Mouse (Mus musculus) frontal cortex, adult (tissue): ENCODE measurements around the gene Rcan3.

Experiments used
- ATAC-seq: cut with Nextera tagmentation; 2 replicates; pipeline ENCODE4 v1.9.2; 2017; ENCODE audit warnings: mild to moderate bottlenecking, moderate library complexity, mixed read lengths; ENCODE audit not compliant: low TSS enrichment

Gene Rcan3

DNA sequence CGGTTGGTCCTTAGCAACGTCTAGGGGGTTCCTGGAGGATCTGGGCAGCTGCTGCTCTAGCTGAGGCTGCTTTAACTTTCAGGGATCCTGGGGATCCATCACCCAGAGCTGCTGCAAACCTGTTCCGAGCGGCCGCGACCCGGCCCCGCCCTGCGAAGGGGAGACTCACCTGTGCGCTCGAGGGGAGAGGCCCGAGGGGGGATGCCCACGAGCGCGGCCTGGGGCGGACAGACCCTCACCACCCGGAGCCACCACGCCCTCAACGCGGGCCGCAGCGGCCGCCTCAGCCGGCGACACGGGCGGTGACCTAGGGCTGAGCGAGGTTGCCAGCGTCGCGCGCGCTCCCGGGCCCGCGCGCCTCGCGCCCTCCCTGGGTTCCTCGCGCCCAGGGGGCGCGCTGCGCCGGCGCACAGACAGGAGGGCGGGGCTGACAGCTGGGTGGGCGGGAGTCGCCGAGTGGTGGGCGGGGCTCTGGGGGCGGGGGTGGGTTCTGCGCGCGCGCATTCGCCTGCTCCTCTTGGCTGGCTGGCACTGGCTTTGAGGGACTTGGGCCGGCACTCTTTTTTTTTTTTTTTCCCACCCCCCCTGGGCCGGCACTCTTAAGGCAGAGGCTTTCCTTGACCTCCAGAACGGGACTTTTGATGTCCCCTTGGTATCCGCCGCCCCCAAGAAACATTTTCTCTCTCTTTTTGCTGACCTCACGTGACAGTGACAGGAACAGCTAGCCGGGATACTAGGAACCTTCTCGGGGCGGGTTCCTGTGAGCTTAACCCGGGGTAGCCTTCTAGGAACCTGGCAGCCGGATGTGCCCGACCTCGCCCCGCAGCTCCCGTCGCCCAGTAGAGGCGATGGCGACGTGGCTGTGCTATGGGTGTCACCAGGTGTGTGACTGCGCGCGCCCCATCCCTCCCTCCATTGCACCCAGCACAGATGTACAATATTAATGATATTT lies at the start of gene Rcan3:
TSS of gene Rcan3 (minus strand) at position 411 of the 952 bp plus-strand sequence.
- ATAC-seq, result peak; percentile 52; the same call in 1 of the 2 replicates

DNA sequence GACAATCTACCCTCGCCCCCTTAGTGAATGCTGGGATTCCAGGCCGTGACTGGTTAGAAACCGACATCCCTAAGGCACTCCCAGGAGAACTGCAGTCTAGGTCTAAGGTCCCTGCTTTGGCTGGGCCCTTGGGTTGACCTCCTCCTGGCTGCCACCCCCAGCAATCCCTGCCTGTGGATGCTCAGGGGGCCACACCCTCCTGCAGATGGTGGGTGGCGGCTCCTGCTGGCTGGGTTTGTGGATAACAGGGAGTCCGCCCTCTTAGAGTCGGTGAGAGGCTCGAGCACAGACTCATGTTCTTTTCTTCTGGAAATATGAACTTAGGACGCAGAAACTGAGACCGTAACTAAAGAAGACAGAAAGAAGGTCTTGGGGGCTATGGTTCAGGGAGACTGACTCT lies 46.7 kb upstream of the Rcan3 start:
- no peak for ATAC-seq

GRCm38 (mm10) chr4:135477851-135478250 lies 44.2 kb upstream of the Rcan3 start:
- ATAC-seq, result no peak

DNA sequence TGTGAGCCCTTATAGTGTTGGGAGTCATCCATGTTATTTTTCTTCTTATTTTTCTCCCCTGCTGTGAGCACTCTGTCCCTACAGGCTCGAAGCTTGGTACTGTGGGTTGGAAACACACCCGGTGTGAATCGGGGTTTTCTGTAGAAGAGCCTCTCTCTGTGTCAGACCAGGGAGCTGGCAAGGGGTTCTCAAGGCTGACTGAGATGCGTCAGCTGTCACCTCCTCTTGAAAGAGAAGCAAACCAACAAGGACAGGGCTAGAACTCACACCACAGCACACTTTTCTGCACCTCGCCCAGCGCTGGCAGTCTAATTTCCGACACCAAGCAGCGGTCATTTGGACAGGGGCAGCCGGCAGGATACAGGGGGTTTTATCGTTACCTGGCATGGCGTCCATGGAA lies 29.8 kb upstream of the Rcan3 start:
- ATAC-seq, result no peak

DNA sequence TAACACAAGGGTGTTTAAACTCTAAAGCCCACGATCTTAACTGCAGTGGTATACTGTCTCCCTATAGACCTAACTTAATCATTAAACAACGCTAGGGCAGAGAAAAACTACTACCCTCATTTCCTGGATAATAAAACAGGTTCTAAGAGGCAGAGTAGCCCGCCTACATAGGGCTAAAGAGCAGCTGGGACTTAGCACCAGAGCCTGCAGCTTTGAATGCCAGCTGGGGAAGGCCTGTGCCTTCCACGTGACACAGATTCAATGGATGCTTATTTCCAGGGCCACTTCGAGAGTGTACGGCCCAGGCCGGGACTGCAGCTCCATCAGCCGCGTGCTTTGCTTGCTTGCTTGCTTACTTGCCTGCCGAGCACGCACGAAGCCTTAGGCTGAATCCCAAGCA lies 19.9 kb upstream of the Rcan3 start:
- ATAC-seq, result no peak

DNA sequence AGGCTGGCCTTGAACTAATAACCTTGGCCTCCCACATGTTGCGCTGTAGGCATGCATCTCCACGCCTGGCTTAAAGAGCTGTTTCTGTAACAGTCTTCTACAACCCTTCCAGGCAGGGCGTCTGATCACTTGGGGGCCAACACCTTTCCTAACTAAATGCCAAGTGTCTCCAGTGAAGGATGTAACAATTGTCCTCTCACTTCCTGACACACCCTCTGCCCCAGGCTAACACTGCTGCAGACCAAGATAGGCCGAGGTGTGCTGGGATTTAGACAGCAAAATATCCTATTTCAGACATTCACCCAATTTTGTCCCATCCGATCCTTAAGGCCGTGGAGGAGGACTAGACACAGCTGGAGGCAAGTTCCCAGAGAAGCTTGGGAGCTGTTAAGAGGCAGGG lies 19.5 kb upstream of the Rcan3 start:
- no peak for ATAC-seq

DNA sequence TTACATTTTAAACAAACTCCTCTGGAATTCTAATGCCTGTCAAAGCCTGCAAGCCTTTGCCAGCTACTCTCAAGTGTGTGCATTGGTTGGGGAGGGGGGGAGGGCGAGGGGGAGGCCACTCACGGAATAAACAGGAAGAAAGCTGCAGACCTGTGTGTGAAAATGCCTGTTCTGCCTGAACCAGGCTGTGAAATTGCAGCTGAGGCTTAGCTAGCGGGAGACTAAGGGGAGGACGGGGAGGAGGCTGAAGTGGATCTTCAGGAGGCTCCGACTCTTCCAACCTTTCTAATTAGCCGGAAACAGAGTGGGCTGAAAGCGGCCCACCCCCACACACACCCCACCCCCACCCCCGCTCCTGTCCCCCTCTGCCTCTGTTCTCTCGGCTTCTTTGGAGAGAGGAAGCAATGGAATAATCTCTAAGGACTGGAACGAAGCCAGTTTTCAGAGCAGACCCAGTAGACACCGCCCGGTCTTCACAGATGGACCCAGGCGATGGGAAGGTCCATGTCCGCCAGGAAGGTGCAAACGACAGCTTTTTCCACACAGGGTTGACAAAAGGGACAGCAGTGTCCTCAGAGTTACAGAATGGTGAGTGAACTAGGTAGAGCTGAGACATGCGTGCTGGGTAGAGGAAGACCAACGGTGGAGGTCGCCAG lies 17.8 kb upstream of the Rcan3 start:
- ATAC-seq, result no peak

DNA sequence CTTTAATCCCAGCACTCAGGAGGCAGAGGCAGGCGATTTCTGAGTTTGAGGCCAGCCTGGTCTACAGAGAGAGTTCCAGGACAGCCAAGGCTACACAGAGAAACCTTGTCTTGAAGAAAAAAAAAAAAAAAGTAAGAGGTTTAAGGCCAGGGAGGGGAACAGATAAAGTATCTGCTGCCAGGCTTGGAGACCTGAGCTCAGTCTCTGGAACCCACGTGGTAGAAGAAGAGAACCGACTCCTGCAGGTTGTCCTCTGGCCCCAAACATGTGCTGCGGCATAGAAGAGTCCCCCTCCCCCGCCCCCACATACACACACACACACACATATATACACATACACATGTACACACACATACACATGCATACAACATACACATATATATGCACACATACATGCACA lies 8.8 kb upstream of the Rcan3 start:
- no peak for ATAC-seq

- ATAC-seq, result no peak
Observed at GRCm38 (mm10) chr4:135439904-135440522, 6.4 kb upstream of the Rcan3 start.

DNA sequence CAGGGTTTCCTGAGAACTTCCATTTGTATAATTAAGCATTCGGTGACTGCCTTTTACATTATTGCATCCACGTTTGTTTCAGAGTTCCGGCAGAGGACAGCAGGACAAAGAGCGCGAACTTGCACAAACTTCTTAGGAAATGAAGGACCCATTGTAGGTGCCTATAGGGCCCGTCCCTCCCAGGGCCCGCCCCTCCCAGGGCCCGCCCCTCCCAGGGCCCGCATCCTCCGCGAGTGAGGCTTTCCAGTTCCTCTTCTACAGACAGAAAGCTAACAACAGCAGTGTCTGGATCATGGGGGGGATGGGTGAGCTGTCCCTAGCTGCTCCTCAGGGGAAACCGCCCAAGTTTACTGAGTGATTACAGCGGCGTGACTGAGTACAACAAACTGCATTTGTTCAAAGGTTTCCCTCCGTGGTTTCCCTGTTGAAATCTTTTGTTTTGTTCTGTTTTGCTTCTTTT lies 5.6 kb upstream of the Rcan3 start:
- ATAC-seq, result no peak

GRCm38 (mm10) chr4:135437924-135438323 lies 4.3 kb upstream of the Rcan3 start:
- ATAC-seq, result no peak

DNA sequence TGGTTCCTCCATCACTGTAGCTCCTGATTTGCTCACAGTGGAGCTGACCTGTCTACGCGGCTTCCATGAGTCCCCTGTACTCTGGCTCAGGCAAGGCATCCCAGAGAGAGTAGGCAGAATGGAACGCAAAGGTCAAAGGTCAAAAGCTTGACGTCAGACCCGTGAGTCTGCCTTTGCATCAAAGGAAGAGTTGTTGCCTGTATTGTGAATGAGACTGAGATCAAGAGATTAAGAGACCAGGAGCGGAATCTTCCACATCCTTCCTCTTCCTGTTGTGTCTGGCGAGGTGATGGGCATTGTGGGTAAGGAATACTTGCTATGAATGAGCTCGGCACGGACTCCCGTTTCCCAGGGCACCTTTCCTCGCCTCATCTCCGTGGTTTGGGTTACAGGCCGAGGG lies 2.6 kb upstream of the Rcan3 start:
- no peak for ATAC-seq

- ATAC-seq, result no peak
Observed at GRCm38 (mm10) chr4:135434395-135434789, 739 bp upstream of the Rcan3 start.

DNA sequence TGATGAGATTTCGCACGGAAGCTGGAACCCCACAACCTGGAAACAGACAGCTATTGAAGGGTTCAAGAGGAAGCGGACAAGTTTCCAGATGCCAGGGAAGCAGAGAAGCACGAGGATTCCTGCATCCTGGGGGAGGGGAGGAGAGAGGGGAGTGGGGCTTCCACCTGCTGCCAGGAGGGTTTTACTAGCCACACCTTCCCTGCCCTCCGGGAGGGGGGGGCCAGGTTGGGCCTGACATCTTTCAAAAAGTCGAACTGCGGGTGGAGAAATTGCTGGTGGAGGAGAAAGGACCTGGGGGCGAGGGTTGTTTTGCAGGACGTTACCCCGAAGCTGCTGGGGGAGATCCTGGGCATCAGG lies 589 bp downstream of the Rcan3 start:
- ATAC-seq, result no peak

DNA sequence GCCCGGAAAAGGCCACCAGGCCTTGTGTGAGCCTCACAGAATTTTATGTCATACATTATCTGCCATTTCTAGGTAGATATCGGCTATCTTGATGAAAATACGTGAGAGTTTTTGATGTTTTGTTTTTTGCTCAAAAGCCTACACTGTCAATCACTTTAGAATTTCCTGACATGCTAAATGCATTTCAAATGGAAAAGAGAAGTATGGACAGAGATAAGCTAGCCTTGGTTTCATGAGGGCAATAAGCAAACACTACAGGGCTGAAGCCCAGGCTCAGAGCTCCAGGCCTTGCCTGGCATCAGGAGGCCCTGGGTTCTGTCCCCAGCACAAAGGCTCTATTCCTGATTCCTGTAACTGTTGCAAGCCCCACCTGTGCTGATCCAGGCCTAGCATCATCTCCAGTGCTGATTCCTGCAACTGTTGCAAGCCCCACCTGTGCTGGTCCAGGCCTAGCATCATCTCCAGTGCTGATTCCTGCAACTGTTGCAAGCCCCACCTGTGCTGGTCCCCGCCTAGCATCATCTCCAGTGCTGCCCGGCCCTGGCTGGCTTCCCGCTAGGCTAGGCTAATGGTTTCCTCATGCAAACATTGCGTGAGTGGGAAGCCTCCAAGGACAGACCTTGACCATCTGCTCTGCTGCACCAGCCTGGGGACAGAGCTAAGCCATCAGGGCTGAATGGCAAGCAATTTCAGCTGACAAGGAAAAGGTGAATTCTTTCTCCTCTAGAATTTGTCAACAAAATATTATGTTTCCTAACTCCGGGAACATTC lies 3.5 kb downstream of the Rcan3 start:
- no peak for ATAC-seq

- peak; percentile 46; the same call in 1 of the 2 replicates for ATAC-seq
Observed at GRCm38 (mm10) chr4:135429383-135429782, 4.3 kb downstream of the Rcan3 start.

DNA sequence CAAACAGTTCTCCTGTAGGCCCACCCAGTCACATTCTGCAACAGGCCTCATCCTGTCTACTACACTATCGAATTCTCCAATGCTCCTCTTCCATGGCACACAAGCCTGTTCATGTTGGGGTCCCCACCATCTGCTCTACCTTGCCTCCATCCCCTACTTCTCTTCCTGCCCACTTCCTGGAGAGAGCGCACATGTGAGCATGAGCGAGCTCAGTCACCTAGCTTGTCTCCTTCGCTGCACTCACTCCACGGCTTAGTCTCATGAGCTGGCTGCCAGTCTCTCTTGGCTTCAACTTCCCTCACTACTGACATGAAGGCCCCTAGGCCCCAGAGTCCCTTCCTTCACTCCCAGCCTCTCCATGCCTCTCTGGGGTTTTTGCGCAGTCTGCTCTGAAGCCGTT lies 7.1 kb downstream of the Rcan3 start:
- ATAC-seq, result no peak

DNA sequence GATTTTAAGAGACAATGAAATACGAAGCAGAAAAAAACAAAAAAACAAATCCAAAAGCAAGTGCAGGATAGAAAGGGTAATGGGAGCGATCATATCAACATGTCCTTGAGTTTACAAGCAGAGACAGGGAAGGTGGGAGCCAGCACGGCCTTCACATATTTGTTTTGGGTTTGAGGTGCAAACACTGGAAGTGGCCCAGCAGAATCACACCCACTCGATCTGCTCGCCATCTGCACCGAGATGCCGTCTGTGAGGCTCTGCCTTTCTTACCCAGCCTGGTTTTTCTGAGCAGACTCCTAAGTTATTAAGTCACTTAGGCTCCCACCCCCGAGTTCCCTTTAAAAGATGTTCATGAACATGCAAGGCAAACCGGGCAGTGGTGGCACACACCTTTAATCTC lies 8.0 kb downstream of the Rcan3 start:
- ATAC-seq, result peak; percentile 92

- no peak for ATAC-seq
Observed at GRCm38 (mm10) chr4:135420961-135421360, 12.7 kb downstream of the Rcan3 start.

GRCm38 (mm10) chr4:135420416-135420815 lies 13.2 kb downstream of the Rcan3 start:
- no peak for ATAC-seq

- ATAC-seq, result no peak
Observed at GRCm38 (mm10) chr4:135419996-135420395, 13.7 kb downstream of the Rcan3 start.

DNA sequence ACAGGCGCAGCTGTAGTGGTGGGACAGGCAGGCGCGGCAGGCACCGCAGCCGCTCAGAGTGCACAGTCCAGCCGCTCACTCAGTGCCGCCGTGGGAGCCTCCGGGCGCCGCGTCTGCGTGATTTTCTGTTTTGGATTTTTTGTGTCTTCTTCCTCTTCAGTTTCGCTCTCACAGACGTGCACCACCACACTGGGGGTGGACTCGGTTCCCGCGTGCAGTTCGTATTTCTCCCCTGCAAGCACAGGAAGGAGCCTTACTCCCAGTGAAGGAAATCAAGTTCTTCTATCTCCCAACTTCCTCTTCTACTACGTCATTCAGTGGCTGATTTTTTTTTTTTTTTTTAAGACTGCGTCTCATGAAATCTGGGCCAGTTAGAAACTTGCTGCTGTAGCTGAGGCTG lies 17.3 kb downstream of the Rcan3 start:
- no peak for ATAC-seq
